Mouse (Mus musculus) common myeloid progenitor, adult 5-6 weeks (primary cell): ENCODE results near the gene Hist1h2be. TPM values are rescaled to one million over a fixed set of nuclear protein-coding genes. Genes with fewer than 3 reads are reported as not detected.

Experiments
- ATAC-seq: replicated peaks from 2 replicates; pipeline ENCODE4 v1.8.0; 2016; ENCODE audit warnings: low read depth, mild to moderate bottlenecking, moderate TSS enrichment, inconsistent platforms; ENCODE audit not compliant: poor library complexity, severe bottlenecking
- total RNA-seq: library from RNA; stranded (forward); fragments of 200-1000, 187-1606 nt; gene quantifications from 2 replicates; pipeline ENCODE4 v1.2.3, GENCODE M21; 2017

The Hist1h2be gene
- total RNA-seq = 92.7 and 94.2 TPM in 2 replicates

DNA sequence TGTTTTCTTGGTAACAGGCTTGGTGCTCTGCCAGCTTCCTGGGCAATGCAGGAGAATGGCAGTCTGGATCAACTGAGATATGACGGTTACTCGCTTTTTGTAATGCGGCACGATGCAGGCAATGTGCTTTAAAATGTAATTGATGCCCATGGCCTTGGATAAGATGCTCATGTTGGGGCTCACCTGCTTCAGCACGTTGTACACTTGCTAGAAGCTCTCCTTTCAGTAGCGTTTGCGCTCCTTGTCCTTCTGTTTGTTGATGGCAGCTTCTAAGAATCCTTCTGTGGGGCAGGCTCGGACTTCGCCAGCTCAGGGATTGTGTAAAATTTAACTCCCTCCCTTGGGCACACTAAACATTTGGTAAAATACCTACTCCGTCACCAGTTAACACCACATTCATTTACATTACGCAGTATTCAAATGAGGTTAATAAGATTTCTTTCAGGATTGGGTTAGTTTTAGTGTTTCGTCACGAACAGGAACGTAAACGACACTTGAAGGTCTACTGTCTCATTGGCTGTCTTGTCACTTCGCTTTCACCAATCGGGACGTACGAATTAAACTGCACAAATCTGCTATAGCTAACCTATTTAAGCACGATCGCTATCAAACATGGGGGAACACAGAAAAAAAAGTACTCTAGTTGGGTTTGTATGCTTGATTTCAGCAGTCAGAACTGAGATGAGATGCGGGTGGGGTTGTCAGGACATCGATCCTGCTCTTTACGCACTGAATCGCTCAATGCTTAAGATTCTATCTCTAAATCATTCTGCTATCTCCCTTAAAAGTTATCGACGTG lies at the start of gene Hist1h2be:
TSS of gene Hist1h2be (minus strand) at position 392 of the 799 bp plus-strand sequence.
- peak; percentile 54 for ATAC-seq

DNA sequence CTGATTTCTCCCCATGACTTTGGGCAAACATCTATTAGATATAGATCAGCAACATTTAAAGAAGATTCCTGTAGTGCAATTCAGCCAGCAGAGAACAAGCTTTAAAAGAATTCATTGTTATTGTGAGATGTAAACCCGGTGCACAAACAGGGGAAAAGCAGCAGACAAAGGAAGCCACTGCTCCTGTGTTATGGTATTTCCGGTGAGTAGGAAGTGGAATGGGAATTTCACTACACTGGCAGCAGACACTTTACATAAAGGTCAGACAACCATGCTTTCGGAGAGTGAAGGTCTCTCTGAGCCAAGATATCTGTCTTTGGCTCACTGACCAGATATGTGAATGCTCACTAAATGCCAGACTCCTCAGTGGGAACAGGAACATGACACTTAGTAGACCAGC lies 41.6 kb upstream of the Hist1h2be start:
- no peak for ATAC-seq

DNA sequence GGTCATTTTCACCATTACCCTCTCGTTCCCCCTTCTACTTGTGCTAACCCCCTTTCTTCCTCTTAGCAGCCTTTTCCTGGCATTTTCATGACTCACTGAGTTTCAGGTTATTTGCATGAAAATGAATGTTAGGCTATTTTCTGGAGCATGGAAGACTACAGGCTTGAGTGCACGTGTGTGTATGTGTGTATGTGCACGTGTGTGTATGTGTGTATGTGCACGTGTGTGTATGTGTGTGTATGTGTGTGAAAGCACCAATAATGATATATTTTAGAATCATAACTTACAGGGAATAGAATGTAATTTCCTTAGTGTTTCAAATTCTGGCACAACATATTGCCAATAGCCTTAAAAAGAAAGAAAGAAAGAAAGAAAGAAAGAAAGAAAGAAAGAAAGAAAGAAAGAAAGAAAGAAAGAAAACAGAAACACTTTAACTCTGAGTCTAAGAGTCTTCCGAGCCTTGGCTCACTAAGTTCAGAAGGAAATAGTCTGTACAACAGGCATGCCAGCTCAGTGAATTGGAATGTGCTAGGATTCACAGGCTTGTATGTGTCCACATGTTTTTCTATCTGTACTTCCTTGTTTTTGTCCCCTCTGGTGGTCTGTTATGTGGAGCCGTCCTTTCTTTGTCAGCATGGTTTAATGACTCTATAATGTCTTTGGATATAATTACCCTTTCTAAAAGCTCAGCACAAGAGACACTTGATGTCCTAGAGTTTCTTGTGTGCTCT lies 38.9 kb upstream of the Hist1h2be start:
- ATAC-seq = no peak

DNA sequence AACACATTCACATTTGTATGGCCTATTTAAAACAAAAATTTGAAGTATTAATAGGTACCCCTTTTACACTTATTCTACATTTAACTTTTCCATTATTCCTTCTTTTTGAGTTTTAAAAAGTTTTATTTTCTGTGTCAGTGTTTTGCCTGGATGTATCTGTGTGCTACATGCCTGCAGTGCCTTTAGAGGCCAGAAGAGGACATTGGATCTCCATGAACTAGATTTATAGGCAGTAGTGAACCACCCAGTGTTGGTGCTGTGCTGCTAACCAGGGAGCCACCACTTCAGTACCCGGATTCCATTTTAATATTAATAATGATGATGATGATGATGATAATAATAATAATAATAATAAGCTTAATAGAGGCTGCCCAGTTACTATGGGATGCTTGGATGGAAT lies 9.7 kb upstream of the Hist1h2be start:
- ATAC-seq = peak; percentile 80; the same call in 1 of the 2 replicates

DNA sequence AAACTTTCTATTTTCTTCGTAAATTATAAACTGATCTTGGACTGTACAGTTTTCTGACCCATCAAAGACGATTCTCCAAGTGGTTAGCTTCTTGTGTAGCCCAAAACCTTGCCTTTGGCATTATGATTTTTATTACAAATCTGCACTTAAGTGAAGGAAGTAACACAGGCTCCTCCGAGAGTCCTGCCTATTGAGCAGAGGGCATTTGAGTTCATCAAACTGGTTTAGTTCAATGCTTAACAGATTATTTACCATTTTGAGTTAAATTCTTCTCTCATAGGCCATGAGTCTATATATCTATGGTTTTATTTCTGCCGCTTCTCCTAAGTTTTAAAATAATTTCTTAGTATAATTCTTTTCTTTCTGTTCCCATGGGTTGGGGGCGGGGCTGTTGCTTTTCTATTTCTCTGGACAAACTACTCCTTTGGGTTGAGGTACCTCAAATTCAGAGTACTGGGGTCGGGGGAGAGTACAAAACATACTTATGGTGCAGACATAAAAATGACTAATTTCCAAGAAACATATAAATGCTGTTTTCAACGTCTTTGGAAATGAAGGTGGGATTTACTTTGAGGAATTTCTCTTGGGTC lies 2.0 kb upstream of the Hist1h2be start:
- ATAC-seq = no peak

DNA sequence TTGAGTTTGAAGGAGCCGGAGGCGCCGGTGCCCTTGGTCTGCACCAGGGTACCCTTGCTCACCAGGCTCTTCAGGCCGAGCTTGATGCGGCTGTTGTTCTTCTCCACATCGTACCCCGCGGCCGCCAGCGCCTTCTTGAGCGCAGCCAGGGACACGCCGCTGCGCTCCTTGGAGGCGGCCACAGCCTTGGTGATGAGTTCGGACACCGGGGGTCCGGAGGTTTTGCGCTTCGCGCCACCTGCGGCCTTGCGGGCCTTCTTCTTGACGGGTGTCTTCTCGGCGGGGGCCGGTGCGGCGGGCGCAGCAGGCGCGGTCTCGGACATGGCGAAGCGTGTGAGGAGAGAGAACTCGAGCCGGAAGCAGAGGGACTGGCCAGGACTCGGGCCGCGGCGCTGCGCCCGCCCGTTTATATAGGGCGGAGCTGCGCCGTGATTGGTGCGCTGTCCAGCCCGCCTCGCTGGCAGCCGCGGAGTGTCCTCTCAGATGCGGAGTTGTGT lies 1.3 kb upstream of the Hist1h2be start, which contains the start of gene Hist1h1e:
TSS of gene Hist1h1e (minus strand) at position 384 of the 497 bp plus-strand sequence.
- peak; percentile 57 for ATAC-seq

DNA sequence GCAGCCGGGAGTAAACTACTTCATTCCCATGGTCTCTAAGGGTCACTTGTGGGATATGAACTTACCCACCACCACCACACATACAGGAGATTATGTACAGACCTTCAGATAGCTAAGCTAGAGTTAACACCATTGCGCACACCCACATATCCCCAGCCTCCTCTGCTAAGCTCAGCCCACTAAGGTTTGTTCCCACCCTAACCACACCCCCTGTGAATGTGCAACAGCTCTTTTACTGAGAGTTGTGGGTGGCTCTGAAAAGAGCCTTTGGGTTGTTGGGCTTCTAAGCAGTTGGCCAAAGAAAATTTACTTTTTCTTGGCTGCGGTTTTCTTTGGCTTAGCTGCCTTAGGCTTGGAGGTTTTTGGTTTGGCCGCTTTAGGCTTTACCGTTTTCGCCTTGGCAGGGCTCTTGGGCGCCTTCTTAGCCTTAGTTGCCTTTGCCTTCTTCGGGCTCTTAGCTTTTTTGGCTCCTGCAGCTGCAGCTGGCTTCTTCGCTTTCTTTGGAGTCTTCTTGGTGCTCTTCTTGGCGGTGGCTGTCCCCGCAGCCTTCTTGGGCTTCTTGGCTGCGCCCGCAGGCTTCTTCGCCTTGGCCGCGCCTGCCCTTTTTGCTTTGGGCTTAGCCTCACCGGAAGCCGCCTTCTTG lies 729 bp upstream of the Hist1h2be start:
- ATAC-seq = peak; percentile 72

DNA sequence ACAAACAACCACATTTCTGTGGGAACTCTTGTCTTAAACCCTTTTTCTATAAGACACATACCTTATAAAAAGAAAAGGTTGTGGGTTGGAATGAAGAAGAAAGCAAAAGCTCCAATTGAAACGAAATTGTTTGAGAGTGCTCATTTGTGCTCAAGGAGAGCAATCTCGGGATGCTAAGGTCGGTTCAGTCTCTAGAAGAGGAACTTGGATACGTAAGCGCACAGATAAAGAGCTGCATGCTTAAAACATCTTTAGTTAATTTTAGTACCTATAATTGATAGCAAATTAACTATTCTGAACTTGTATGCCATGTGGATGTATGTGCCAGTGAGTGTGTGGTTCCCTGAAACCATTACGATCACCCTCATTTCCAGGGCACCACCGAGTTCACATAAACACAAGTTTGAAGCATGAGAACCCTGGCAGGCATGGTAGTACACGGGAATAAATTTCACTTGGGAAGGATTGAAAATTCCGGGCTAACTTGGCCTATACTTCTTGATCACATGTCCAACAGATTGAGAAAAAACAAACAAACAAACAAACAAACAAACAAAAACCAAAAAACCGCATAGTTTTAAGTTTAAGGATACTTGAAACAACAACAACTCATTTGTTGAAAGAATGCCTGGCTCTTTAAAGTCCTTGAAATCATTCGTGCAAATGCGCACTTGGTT lies 730 bp downstream of the Hist1h2be start:
- no peak for ATAC-seq

DNA sequence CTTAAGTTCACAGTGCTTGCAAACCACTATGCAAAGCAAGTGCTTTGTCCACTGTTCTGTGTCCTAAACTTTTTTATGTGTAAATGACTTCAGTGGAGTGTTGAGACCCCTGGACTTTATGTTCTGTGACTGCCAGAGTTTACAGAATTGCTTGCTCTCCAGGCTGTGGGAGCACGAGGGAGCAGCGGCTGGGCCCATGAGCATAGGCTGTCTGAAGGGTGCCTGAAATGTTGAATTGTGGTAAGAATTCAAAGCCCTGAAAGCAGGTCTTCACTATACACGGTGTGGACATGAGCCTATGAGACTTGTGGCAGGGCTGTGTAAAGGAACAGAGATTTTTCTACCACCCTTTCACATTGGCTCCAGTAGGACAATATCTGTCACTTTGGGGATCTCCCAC lies 9.3 kb downstream of the Hist1h2be start:
- ATAC-seq = no peak

DNA sequence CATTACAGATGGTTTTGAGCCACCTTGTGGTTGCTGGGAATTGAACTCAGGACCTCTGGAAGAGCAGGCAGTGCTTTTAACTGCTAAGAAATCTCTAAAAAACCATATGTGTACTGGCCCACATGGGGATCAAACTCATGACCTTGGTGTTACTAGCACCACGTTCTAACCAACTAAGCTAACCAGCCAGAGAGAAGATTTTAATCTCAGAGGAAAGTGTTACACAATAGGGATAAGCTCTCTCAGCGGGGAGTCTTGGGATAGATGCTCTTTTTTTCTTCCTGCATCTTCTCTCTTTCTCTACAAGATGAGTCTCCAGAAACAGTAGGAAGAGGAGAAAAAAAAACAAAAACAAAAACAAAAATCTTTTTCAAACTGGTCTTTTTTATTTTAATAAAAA lies 10.5 kb downstream of the Hist1h2be start:
- ATAC-seq = no peak

DNA sequence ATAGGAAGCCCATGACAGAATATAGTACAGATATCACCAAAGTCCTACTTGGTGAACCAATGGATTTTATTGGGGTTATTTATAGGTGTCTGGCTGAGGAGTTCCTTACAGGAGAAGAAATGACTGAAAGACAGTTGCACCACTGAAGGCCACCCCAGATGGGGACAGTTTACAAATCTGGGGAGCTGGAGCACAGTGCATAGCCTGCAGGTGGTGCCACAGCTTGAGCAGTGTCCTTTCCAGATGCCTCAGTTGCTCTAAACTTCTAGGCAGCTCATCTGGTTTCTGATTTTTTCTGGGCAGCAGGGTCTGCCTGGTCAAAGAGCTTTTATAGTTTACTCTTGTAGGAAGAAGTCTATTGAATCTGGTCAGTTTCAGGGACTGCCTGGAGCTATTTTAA lies 11.1 kb downstream of the Hist1h2be start:
- no peak for ATAC-seq

DNA sequence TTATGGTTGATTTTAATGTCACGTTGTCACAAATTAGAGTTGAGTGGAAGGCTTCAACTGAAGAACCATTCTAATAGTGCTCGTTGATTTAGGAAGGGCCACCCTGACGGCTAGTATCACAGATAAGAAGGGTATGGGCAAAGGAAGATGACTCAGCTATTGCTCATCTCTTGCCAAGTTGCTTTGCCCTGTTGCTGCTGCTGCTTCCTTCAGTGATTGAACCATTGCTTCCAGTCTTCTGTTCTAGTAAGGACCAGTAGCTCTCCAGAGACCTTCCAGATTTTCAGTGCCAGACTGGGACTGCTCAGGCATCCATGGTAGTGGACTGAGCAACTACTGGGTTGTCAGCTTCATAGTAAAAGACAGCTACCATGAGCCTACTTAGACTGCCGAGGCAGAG lies 11.7 kb downstream of the Hist1h2be start:
- ATAC-seq = peak; percentile 60; the same call in 1 of the 2 replicates

DNA sequence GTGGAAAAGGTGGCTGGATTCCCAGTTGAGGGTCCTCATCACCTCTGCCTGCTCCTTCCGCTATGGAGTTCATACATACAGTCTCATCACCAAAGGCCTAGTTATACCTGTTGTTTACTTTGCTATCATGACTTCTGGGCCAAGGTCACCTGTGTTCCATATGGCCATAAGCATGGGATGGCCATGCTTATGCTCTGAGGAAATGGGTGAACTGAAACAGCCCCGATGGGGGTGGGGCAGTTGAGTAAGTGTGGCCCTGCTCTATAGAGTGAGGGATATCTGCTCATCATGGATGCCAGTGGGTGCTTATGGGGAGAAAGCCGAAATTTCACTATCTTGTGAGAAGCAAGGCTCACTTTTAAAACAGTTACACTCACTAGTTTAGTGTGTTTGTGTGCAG lies 15.9 kb downstream of the Hist1h2be start:
- no peak for ATAC-seq

DNA sequence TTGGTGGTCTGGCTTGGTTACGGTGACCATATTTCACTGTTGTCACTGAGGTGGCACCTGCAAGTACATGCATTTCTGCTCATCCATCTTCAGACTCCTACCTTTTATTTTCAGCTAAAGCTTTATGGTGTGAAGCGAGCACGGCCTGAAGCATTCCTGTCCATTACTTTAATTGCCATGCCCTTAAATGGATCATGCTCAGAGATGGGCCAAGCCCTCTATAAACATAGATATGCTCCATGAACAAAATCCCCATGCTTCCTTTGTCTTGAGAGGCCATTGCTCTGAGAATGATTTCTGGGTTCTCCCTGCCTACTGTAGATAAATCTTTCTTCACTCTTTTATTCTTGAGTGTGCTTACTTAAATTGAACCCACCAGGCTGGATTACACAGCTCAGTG lies 16.5 kb downstream of the Hist1h2be start:
- no peak for ATAC-seq

DNA sequence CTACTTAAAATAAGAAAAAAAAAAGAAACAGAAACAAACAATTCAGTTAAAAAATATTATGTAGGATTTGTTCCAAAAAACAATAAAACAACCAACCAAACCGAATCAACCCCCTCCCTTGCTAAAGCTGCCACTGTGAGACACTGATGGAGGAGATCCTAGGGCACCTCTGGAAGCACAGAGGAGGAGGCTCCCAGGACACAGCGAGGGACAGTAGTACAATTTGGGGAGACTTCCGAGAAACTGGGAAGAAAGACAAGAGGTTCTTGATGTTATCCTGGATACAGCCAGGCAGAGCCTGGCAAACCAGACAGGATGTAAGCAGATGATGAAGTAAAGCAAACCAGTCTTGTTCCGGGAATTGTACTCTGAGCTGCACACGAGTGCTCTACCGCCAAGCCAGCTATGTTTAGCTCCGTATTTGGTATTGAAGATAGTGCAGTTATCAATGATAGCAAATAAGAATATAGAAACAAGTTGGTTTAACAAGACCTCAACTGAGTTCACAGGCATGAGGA lies 17.7 kb downstream of the Hist1h2be start:
- no peak for ATAC-seq

DNA sequence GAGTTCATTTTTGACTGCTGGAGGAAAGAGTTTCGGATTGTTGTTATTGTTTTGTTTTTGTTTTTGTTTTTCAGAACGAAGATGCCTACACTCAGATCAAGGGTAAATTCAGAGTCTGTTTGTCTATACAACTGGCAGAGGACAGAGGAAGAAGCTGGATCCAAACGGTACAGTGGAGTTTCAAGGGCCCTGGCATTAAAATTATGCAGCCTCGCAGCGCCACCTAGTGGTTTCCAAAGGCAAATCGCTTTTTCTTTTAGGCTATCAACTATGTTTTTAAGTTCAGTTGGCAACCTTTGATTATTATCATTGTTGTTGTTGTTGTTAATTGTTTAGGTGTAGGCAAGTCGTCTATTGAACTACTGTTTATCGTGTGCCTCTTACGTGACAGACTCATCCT lies 23.0 kb downstream of the Hist1h2be start:
- ATAC-seq = peak; percentile 70

DNA sequence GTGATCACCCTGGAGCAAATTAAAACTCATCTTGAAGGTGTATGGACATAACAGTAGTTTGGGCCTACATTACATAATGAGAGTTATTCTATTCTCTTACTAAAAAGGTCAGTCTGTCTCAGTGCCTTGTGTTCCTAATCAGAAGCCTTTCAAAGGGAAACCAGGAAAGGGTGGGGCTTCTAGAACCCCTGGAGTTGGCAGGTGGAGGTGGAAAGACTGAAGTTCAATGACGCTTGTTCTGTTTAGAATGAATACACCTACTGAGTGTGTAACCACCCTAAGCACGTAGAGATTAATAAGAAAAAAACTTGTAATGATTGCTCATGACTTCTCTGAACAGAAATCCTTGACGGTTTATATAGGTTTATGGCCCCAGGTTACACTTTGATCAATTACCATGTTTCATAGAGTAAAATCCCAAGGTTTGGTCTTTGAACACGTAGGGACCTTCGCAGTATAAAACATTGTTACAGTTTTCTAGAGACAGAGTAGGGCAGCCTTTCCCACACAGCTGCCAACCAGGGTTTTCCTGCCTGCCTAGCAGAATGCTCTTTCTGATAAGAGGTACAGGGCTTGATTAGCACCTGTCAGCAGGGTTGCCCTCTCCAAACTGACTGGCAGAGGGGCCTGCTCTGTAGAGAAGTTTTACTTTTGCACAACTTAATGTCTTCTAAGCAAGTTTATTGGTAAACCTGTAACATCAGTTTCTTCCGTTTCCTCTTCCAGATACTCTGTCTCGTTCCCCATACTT lies 25.1 kb downstream of the Hist1h2be start:
- ATAC-seq = peak; percentile 64

DNA sequence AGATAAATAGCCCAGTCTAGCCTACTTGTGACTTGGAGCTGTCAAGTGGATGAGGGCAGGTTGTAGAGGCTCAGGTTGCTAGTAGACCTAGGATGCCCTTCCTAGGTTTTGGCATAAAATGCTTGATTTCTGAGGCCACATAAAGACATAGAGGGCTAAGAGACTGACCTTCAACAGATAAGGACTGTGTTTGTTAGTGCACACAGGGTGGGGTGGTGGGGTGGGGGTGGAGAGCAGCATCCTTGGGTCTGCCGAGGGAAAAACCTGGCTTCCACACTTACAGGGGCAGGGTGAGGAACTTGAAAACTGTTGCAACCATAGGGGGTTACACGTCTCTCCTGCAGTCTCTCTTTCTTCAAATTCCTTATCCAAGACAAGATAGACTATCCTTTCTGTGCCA lies 25.7 kb downstream of the Hist1h2be start:
- no peak for ATAC-seq
